Mouse (Mus musculus): ENCODE data around the gene Lin7b. TPM values are rescaled to one million over a fixed set of nuclear protein-coding genes. Genes with fewer than 3 reads are reported as not detected.
"Not testable (repeated sequence)": the region's sequence is repeated elsewhere in the genome, so short reads cannot be mapped to it uniquely, and the experiment has no call there.

Lin7b gene
- polyA plus RNA-seq, 1 experiment from 2014 or later: not detected

- Histone ChIP-seq H3K79me2 (ENCODE audit: inconsistent target) (no peaks in the 10 kb centered on the region), H3K4me3 (ENCODE audit: inconsistent target) (no peak within 1 kb of the TSS), H3K27ac (no peak within 1 kb of the TSS), H3K36me3 (ENCODE audit: inconsistent target) (no peaks in the 10 kb centered on the region)
- WGBS (ENCODE audit: missing documents): 11% methylated on average over 27 of the region's 28 CpGs
Measured at GRCm38 (mm10) chr7:45405091-45406075, 35.0 kb upstream of the Lin7b start, which contains the start of gene Kcna7. TSS of gene Kcna7 (plus strand) at chr7:45405653.

GRCm38 (mm10) chr7:45403532-45404261 lies 33.3 kb upstream of the Lin7b start:
- WGBS (ENCODE audit: missing documents): 39% methylated on average over 6 of the region's 6 CpGs

GRCm38 (mm10) chr7:45401521-45402085 lies 31.2 kb upstream of the Lin7b start:
- H3K27ac ChIP-seq: no peak overlapping the region
- 88% methylated on average over 10 of the region's 10 CpGs for WGBS (ENCODE audit: missing documents)

More at GRCm38 (mm10) chr7:45403532-45404261, 33.3 kb upstream of the Lin7b start:
- no peak overlapping the region for H3K27ac ChIP-seq
- H3K79me2 ChIP-seq (ENCODE audit: inconsistent target): no peaks in the 10 kb centered on the region
- no peak overlapping the region for H3K4me3 ChIP-seq (ENCODE audit: inconsistent target)
- H3K36me3 ChIP-seq (ENCODE audit: inconsistent target): no peaks in the 10 kb centered on the region

GRCm38 (mm10) chr7:45396787-45397186 lies 26.4 kb upstream of the Lin7b start:
- no peak overlapping the region for H3K4me3 ChIP-seq (ENCODE audit: inconsistent target)
- H3K79me2 ChIP-seq (ENCODE audit: inconsistent target): peaks cover 35% of the 10 kb centered on the region
- no peak overlapping the region for H3K27ac ChIP-seq
- WGBS (ENCODE audit: missing documents): 50% methylated on average over 2 of the region's 2 CpGs
- peaks cover 8% of the 10 kb centered on the region; the same call in 1 of the 2 replicates for H3K36me3 ChIP-seq (ENCODE audit: inconsistent target)

More at GRCm38 (mm10) chr7:45401521-45402085, 31.2 kb upstream of the Lin7b start:
- no peak overlapping the region for H3K4me3 ChIP-seq (ENCODE audit: inconsistent target)
- H3K36me3 ChIP-seq (ENCODE audit: inconsistent target): no peaks in the 10 kb centered on the region
- H3K79me2 ChIP-seq (ENCODE audit: inconsistent target): no peaks in the 10 kb centered on the region

GRCm38 (mm10) chr7:45396337-45396775 lies 26.0 kb upstream of the Lin7b start:
- H3K36me3 ChIP-seq (ENCODE audit: inconsistent target): not testable (repeated sequence)
- H3K27ac ChIP-seq: peak overlapping the region; percentile 76
- 4% methylated on average over 2 of the region's 3 CpGs for WGBS (ENCODE audit: missing documents)
- peak overlapping the region; percentile 92 for H3K4me3 ChIP-seq (ENCODE audit: inconsistent target)
- peaks cover 40% of the 10 kb centered on the region for H3K79me2 ChIP-seq (ENCODE audit: inconsistent target)

- peak within 1 kb of the TSS; percentile 92 for H3K4me3 ChIP-seq (ENCODE audit: inconsistent target)
- under 1% methylated on average over 60 of the region's 60 CpGs for WGBS (ENCODE audit: missing documents)
- H3K79me2 ChIP-seq (ENCODE audit: inconsistent target): peaks cover 46% of the 10 kb centered on the region
- H3K27ac ChIP-seq: peak within 1 kb of the TSS; percentile 86
- H3K36me3 ChIP-seq (ENCODE audit: inconsistent target): peaks cover 13% of the 10 kb centered on the region; the same call in 1 of the 2 replicates
Measured at GRCm38 (mm10) chr7:45395578-45396336, 25.4 kb upstream of the Lin7b start, which contains the start of gene Snrnp70. TSS of gene Snrnp70 (minus strand) at chr7:45395742.

GRCm38 (mm10) chr7:45395129-45395541 lies 24.8 kb upstream of the Lin7b start:
- Histone ChIP-seq H3K79me2 (ENCODE audit: inconsistent target) (peaks cover 52% of the 10 kb centered on the region), H3K4me3 (ENCODE audit: inconsistent target) (peak overlapping the region; percentile 92), H3K27ac (peak overlapping the region; percentile 86), H3K36me3 (ENCODE audit: inconsistent target) (peaks cover 18% of the 10 kb centered on the region; the same call in 1 of the 2 replicates)
- WGBS (ENCODE audit: missing documents): under 1% methylated on average over 18 of the region's 20 CpGs

GRCm38 (mm10) chr7:45386077-45386476 lies 15.7 kb upstream of the Lin7b start:
- H3K36me3 ChIP-seq (ENCODE audit: inconsistent target): peaks cover 78% of the 10 kb centered on the region
- H3K4me3 ChIP-seq (ENCODE audit: inconsistent target): no peak overlapping the region
- WGBS (ENCODE audit: missing documents): 100% methylated on average over 3 of the region's 3 CpGs
- H3K27ac ChIP-seq: no peak overlapping the region
- peaks cover 86% of the 10 kb centered on the region for H3K79me2 ChIP-seq (ENCODE audit: inconsistent target)

GRCm38 (mm10) chr7:45376057-45376456 lies 5.7 kb upstream of the Lin7b start:
- Histone ChIP-seq H3K79me2 (ENCODE audit: inconsistent target) (peaks cover 8% of the 10 kb centered on the region; the same call in 1 of the 2 replicates), H3K4me3 (ENCODE audit: inconsistent target) (no peak overlapping the region), H3K27ac (no peak overlapping the region), H3K36me3 (ENCODE audit: inconsistent target) (peaks cover 48% of the 10 kb centered on the region)
- 82% methylated on average over 1 of the region's 1 CpGs for WGBS (ENCODE audit: missing documents)

GRCm38 (mm10) chr7:45374620-45375019 lies 4.2 kb upstream of the Lin7b start:
- H3K36me3 ChIP-seq (ENCODE audit: inconsistent target): peaks cover 35% of the 10 kb centered on the region
- 86% methylated on average over 8 of the region's 8 CpGs for WGBS (ENCODE audit: missing documents)

GRCm38 (mm10) chr7:45372371-45372770 lies 2.0 kb upstream of the Lin7b start:
- peaks cover 14% of the 10 kb centered on the region for H3K36me3 ChIP-seq (ENCODE audit: inconsistent target)
- no peak overlapping the region for H3K4me3 ChIP-seq (ENCODE audit: inconsistent target)
- 85% methylated on average over 5 of the region's 5 CpGs for WGBS (ENCODE audit: missing documents)
- H3K27ac ChIP-seq: no peak overlapping the region
- H3K79me2 ChIP-seq (ENCODE audit: inconsistent target): no peaks in the 10 kb centered on the region

More at GRCm38 (mm10) chr7:45374620-45375019, 4.2 kb upstream of the Lin7b start:
- no peak overlapping the region for H3K4me3 ChIP-seq (ENCODE audit: inconsistent target)
- H3K79me2 ChIP-seq (ENCODE audit: inconsistent target): no peaks in the 10 kb centered on the region; the same call in 1 of the 2 replicates
- H3K27ac ChIP-seq: no peak overlapping the region

GRCm38 (mm10) chr7:45369836-45370474 lies 428 bp downstream of the Lin7b start:
- Histone ChIP-seq H3K27ac (no peak overlapping the region), H3K36me3 (ENCODE audit: inconsistent target) (no peaks in the 10 kb centered on the region), H3K79me2 (ENCODE audit: inconsistent target) (no peaks in the 10 kb centered on the region), H3K4me3 (ENCODE audit: inconsistent target) (no peak overlapping the region)
- 10% methylated on average over 52 of the region's 52 CpGs for WGBS (ENCODE audit: missing documents)

- no peaks in the 10 kb centered on the region for H3K36me3 ChIP-seq (ENCODE audit: inconsistent target)
Measured at GRCm38 (mm10) chr7:45369022-45369745, 1.2 kb downstream of the Lin7b start.

More at GRCm38 (mm10) chr7:45369022-45369745, 1.2 kb downstream of the Lin7b start:
- Histone ChIP-seq H3K79me2 (ENCODE audit: inconsistent target) (no peaks in the 10 kb centered on the region), H3K4me3 (ENCODE audit: inconsistent target) (no peak overlapping the region), H3K27ac (no peak overlapping the region)
- WGBS (ENCODE audit: missing documents): 82% methylated on average over 15 of the region's 16 CpGs

Data from macrophage (primary cell).